Mouse (Mus musculus) neural tube, postnatal 0 days (tissue): Measurements from ENCODE around the gene Tfam. TPM values are rescaled to one million over a fixed set of nuclear protein-coding genes. Genes with fewer than 3 reads are reported as not detected.

Experiments used
- polyA plus RNA-seq: library from polyadenylated mRNA; unstranded; fragments of >200 nt; fragmentation: Nextera tagmentation; extraction: Ambion mirVana; gene quantifications from 2 replicates; pipeline ENCODE4 v1.2.1, GENCODE M21; 2015

The Tfam gene
- polyA plus RNA-seq: 36.6 and 39.5 TPM in 2 replicates

GRCm38 (mm10) chr10:71238240-71238554, at the start of gene Tfam:
Tfam (minus strand) TSS chr10:71238280.

GRCm38 (mm10) chr10:71285126-71285580, 47.1 kb upstream of the Tfam start, which contains the start of gene Ube2d1:
Ube2d1 (minus strand) TSS chr10:71285262.

Other genes starting within 250 kb of the Tfam start
- 5.9 and 6.4 TPM in 2 replicates for gene Bicc1, start 78.6 kb downstream of the Tfam start, polyA plus RNA-seq
- gene Ube2d1, start 47.0 kb upstream of the Tfam start, polyA plus RNA-seq: 118 and 126 TPM in 2 replicates
- 405 and 438 TPM in 2 replicates for gene Cisd1, start 106.7 kb upstream of the Tfam start, polyA plus RNA-seq
- 14.1 and 15.1 TPM in 2 replicates for gene Ipmk, start 109.5 kb upstream of the Tfam start, polyA plus RNA-seq